Mouse (Mus musculus) stomach, embryonic 15.5 days (tissue): ENCODE results near the gene Gtf3c2. TPM values are rescaled to one million over a fixed set of nuclear protein-coding genes. Genes with fewer than 3 reads are reported as not detected.
A peak's percentile ranks its signal among the peaks of the same experiment; 100 is the strongest.

ENCODE experiments used
- ATAC-seq: fragments of 200-750 bp; cut with Nextera tagmentation; 2 replicates; pipeline ENCODE4 v1.8.0; 2017; ENCODE audit warnings: low read depth, moderate number of reproducible peaks, moderate TSS enrichment; ENCODE audit not compliant: insufficient read depth, low FRiP score
- H3K27ac ChIP-seq: fragments of 300-500 bp; sonication (generic); 2 replicates; pipeline ENCODE4 v1.5.1; 2015; ENCODE audit warnings: mild to moderate bottlenecking, inconsistent platforms
- H3K27me3 ChIP-seq: fragments of 300-500 bp; sonication (generic); replicated peaks from 2 replicates; pipeline ENCODE4 v1.6.1; 2015; ENCODE audit warnings: inconsistent platforms
- H3K36me3 ChIP-seq: fragments of 300-500 bp; sonication (generic); 2 replicates; pipeline ENCODE4 v1.6.1; 2015; ENCODE audit warnings: inconsistent platforms
- H3K4me1 ChIP-seq: fragments of 300-500 bp; sonication (generic); 2 replicates; pipeline ENCODE4 v1.6.1; 2015; ENCODE audit warnings: inconsistent platforms
- H3K4me2 ChIP-seq: fragments of 300-500 bp; sonication (generic); 2 replicates; pipeline ENCODE4 v1.6.1; 2015; ENCODE audit warnings: mild to moderate bottlenecking, inconsistent platforms
- H3K4me3 ChIP-seq: fragments of 300-500 bp; sonication (generic); replicated peaks from 2 replicates; pipeline ENCODE4 v1.5.1; 2015; ENCODE audit warnings: inconsistent platforms
- H3K9ac ChIP-seq: fragments of 300-500 bp; sonication (generic); 2 replicates; pipeline ENCODE4 v1.6.1; 2015; ENCODE audit warnings: inconsistent platforms
- H3K9me3 ChIP-seq: fragments of 300-500 bp; sonication (generic); 2 replicates; pipeline ENCODE4 v1.6.1; 2016; ENCODE audit warnings: inconsistent platforms
- WGBS: fragments of 180-500 bp; shearing (Covaris S2); methylation state at CpG from one replicate; pipeline ENCODE4 v1.1.7; 2015; 5-methylcytosine and 5-hydroxymethylcytosine counted together
- polyA plus RNA-seq: library from polyadenylated mRNA; unstranded; fragments of >200 nt; fragmentation: Nextera tagmentation; extraction: Ambion mirVana; gene quantifications from 2 replicates; pipeline ENCODE4 v1.2.1, GENCODE M21; 2015

The Gtf3c2 gene
- polyA plus RNA-seq, 1 experiment from 2014 or later: 53.4 TPM

- no peak for ATAC-seq
- no peak overlapping the region; the same call in 1 of the 2 replicates for H3K9ac ChIP-seq
- H3K4me3 ChIP-seq: no peak overlapping the region
- no peaks in the 10 kb centered on the region for H3K4me1 ChIP-seq
- no peak overlapping the region for H3K27ac ChIP-seq
- no peaks in the 10 kb centered on the region for H3K9me3 ChIP-seq
- no peak overlapping the region for H3K4me2 ChIP-seq
- 95% methylated on average over 4 of the region's 4 CpGs for WGBS
- H3K36me3 ChIP-seq: peaks cover 78% of the 10 kb centered on the region
- H3K27me3 ChIP-seq: no peaks in the 10 kb centered on the region
These were observed 11.3 kb downstream of the Gtf3c2 start for GRCm38 (mm10) chr5:31168630-31169029.

GRCm38 (mm10) chr5:31164878-31165277 lies 15.1 kb downstream of the Gtf3c2 start:
- Histone ChIP-seq H3K4me3 (no peak overlapping the region), H3K27me3 (no peaks in the 10 kb centered on the region), H3K36me3 (peaks cover 73% of the 10 kb centered on the region), H3K9ac (no peak overlapping the region), H3K9me3 (no peaks in the 10 kb centered on the region), H3K4me2 (no peak overlapping the region), H3K4me1 (no peaks in the 10 kb centered on the region), H3K27ac (no peak overlapping the region)
- ATAC-seq: no peak
- 82% methylated on average over 1 of the region's 1 CpGs for WGBS

- peaks cover 76% of the 10 kb centered on the region for H3K36me3 ChIP-seq
- no peak; the same call in 1 of the 2 replicates for ATAC-seq
These were observed 17.5 kb downstream of the Gtf3c2 start for GRCm38 (mm10) chr5:31162462-31162861.

GRCm38 (mm10) chr5:31154152-31154553 lies 25.8 kb downstream of the Gtf3c2 start, which contains the start of gene Mpv17:
Gene Mpv17 (minus strand): TSS chr5:31154251.
- H3K27ac ChIP-seq: peak within 1 kb of the TSS; percentile 62
- peaks cover 27% of the 10 kb centered on the region; the same call in 1 of the 2 replicates for H3K36me3 ChIP-seq
- WGBS: 1% methylated on average over 19 of the region's 19 CpGs
- H3K9me3 ChIP-seq: no peaks in the 10 kb centered on the region
- peak within 1 kb of the TSS; percentile 87 for H3K4me2 ChIP-seq
- H3K9ac ChIP-seq: peak within 1 kb of the TSS; percentile 73
- H3K27me3 ChIP-seq: no peaks in the 10 kb centered on the region
- peak within 1 kb of the TSS; percentile 67 for H3K4me3 ChIP-seq
- peaks cover 10% of the 10 kb centered on the region; the same call in 1 of the 2 replicates for H3K4me1 ChIP-seq
- ATAC-seq: peak; percentile 92

More at GRCm38 (mm10) chr5:31162462-31162861, 17.5 kb downstream of the Gtf3c2 start:
- Histone ChIP-seq H3K9me3 (no peaks in the 10 kb centered on the region), H3K27ac (no peak overlapping the region), H3K4me2 (no peak overlapping the region), H3K4me1 (no peaks in the 10 kb centered on the region), H3K4me3 (no peak overlapping the region), H3K9ac (no peak overlapping the region), H3K27me3 (no peaks in the 10 kb centered on the region)

- Histone ChIP-seq H3K4me1 (peaks cover 10% of the 10 kb centered on the region; the same call in 1 of the 2 replicates), H3K27ac (peak overlapping the region; percentile 62), H3K9ac (peak overlapping the region; percentile 73; the same call in 1 of the 2 replicates), H3K4me2 (peak overlapping the region; percentile 87), H3K9me3 (no peaks in the 10 kb centered on the region), H3K27me3 (no peaks in the 10 kb centered on the region), H3K36me3 (peaks cover 22% of the 10 kb centered on the region; the same call in 1 of the 2 replicates), H3K4me3 (peak overlapping the region; percentile 67)
- WGBS: 31% methylated on average over 6 of the region's 6 CpGs
- no peak for ATAC-seq
These were observed 26.3 kb downstream of the Gtf3c2 start for GRCm38 (mm10) chr5:31153516-31154151.

- peaks cover 10% of the 10 kb centered on the region; the same call in 1 of the 2 replicates for H3K4me1 ChIP-seq
- H3K27me3 ChIP-seq: no peaks in the 10 kb centered on the region
- no peaks in the 10 kb centered on the region for H3K9me3 ChIP-seq
- peaks cover 4% of the 10 kb centered on the region; the same call in 1 of the 2 replicates for H3K36me3 ChIP-seq
- WGBS: 76% methylated on average over 3 of the region's 3 CpGs
- H3K4me3 ChIP-seq: no peak overlapping the region
- no peak overlapping the region for H3K4me2 ChIP-seq
- H3K9ac ChIP-seq: no peak overlapping the region
- ATAC-seq: no peak
- no peak overlapping the region for H3K27ac ChIP-seq
These were observed 28.2 kb downstream of the Gtf3c2 start for GRCm38 (mm10) chr5:31151746-31152145.

- H3K27ac ChIP-seq: no peak overlapping the region
- no peak for ATAC-seq
- H3K4me1 ChIP-seq: peaks cover 10% of the 10 kb centered on the region; the same call in 1 of the 2 replicates
- H3K36me3 ChIP-seq: 0 out of 2 replicates have a peak, but pooled peaks cover 4% of the 10 kb centered on the region
- no peaks in the 10 kb centered on the region for H3K27me3 ChIP-seq
- H3K4me2 ChIP-seq: no peak overlapping the region
- no peak overlapping the region for H3K9ac ChIP-seq
- no peak overlapping the region for H3K4me3 ChIP-seq
- H3K9me3 ChIP-seq: no peaks in the 10 kb centered on the region
- 84% methylated on average over 4 of the region's 4 CpGs for WGBS
These were observed 30.2 kb downstream of the Gtf3c2 start for GRCm38 (mm10) chr5:31149781-31150180.

- no peaks in the 10 kb centered on the region for H3K9me3 ChIP-seq
- H3K27me3 ChIP-seq: peaks cover 49% of the 10 kb centered on the region
- no peak overlapping the region for H3K9ac ChIP-seq
- no peak for ATAC-seq
- peak overlapping the region; percentile 33; the same call in 1 of the 2 replicates for H3K4me2 ChIP-seq
- 10% methylated on average over 9 of the region's 9 CpGs for WGBS
- no peak overlapping the region for H3K27ac ChIP-seq
- H3K4me3 ChIP-seq: 0 out of 2 replicates have a peak overlapping the region, but pooled peaks have one; percentile 5
- H3K4me1 ChIP-seq: peaks cover 16% of the 10 kb centered on the region
- H3K36me3 ChIP-seq: peaks cover 6% of the 10 kb centered on the region; the same call in 1 of the 2 replicates
These were observed 40.9 kb downstream of the Gtf3c2 start for GRCm38 (mm10) chr5:31138968-31139425.

GRCm38 (mm10) chr5:31138241-31138967 lies 41.5 kb downstream of the Gtf3c2 start, which contains the start of gene Ucn:
Gene Ucn (minus strand): TSS chr5:31138829.
- ATAC-seq: peak; percentile 31; the same call in 1 of the 2 replicates
- Histone ChIP-seq H3K36me3 (peaks cover 4% of the 10 kb centered on the region; the same call in 1 of the 2 replicates), H3K4me3 (peak within 1 kb of the TSS; percentile 5; the same call in 1 of the 2 replicates), H3K27ac (no peak within 1 kb of the TSS), H3K27me3 (peaks cover 53% of the 10 kb centered on the region), H3K4me1 (peaks cover 16% of the 10 kb centered on the region), H3K9ac (no peak within 1 kb of the TSS), H3K9me3 (no peaks in the 10 kb centered on the region), H3K4me2 (peak within 1 kb of the TSS; percentile 33)
- WGBS: 2% methylated on average over 52 of the region's 52 CpGs

- no peaks in the 10 kb centered on the region for H3K9me3 ChIP-seq
These were observed 42.3 kb downstream of the Gtf3c2 start for GRCm38 (mm10) chr5:31137658-31138057.

GRCm38 (mm10) chr5:31136730-31137424 lies 43.1 kb downstream of the Gtf3c2 start:
- peak overlapping the region; percentile 3; the same call in 1 of the 2 replicates for H3K4me2 ChIP-seq
- H3K9ac ChIP-seq: no peak overlapping the region
- no peak for ATAC-seq
- peaks cover 16% of the 10 kb centered on the region for H3K4me1 ChIP-seq
- H3K9me3 ChIP-seq: no peaks in the 10 kb centered on the region
- no peak overlapping the region for H3K27ac ChIP-seq
- H3K4me3 ChIP-seq: no peak overlapping the region
- peaks cover 53% of the 10 kb centered on the region for H3K27me3 ChIP-seq
- peaks cover 4% of the 10 kb centered on the region; the same call in 1 of the 2 replicates for H3K36me3 ChIP-seq
- 2% methylated on average over 33 of the region's 33 CpGs for WGBS

More at GRCm38 (mm10) chr5:31137658-31138057, 42.3 kb downstream of the Gtf3c2 start:
- no peak for ATAC-seq
- Histone ChIP-seq H3K27ac (no peak overlapping the region), H3K36me3 (peaks cover 4% of the 10 kb centered on the region; the same call in 1 of the 2 replicates), H3K27me3 (peaks cover 53% of the 10 kb centered on the region), H3K4me1 (peaks cover 16% of the 10 kb centered on the region), H3K4me3 (peak overlapping the region; percentile 5; the same call in 1 of the 2 replicates), H3K4me2 (peak overlapping the region; percentile 33), H3K9ac (no peak overlapping the region)
- WGBS: 2% methylated on average over 13 of the region's 13 CpGs
